Mouse (Mus musculus) stomach, postnatal 0 days (tissue): ENCODE measurements around the gene Zfand4.

ENCODE experiments used
- CTCF ChIP-seq: IDR thresholded peaks from 2 replicates; pipeline ENCODE4 v1.5.1; 2016; ENCODE audit warnings: antibody characterized with exemption, low read depth, mild to moderate bottlenecking, moderate library complexity
- EP300 ChIP-seq: optimal IDR thresholded peaks from 2 replicates; pipeline ENCODE3; 2016; ENCODE audit warnings: antibody characterized with exemption

DNA sequence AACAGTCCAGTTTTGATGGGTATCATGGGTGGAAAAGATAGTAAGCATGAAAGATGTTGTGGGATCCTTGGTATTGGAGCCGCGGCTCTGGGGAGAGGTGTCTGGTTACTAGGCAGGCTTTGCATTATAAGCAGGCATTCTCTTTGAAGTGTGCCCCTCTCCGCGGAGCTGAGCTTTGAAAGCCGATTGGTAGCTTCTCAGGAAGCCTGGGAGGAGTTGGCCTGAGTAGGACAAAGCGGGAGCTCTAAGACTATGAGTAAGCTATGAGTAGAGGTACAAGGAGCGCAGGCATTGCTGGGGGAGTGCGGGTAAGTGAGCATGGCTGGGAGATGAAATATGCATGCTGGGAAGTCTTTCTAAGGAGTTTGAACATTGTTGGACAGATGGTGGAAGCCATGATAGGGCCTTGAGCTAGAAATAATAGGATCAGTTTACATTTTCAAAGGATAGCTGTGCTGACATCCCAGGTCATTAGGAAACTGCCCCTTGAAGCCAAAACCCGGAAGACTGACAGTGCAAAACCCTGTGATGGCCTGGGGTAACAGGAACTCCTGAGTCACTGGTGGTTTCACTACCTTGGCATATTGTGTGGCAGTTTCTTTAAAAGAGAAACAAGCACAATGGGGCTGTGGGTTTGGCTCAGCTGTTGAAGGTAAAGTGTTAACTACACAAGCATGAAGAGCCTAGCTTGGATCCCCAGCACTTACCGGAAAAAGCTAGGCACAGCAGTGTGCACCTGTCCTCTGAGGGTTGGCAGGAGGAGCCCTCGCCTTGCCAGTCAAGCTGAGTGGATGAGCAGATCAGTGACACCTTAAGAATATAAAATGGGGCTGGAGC, 2.5 kb downstream of the Zfand4 start:
- TF ChIP-seq CTCF (no peak), EP300 (no peak)
